Mouse (Mus musculus): ENCODE measurements around the gene Tmem121.

Tmem121 gene

GRCm38 (mm10) chr12:113185442-113186291, at the start of gene Tmem121:
Gene Tmem121 (plus strand): TSS chr12:113185930.
- peak; percentile 54 for DNase-seq

DNA sequence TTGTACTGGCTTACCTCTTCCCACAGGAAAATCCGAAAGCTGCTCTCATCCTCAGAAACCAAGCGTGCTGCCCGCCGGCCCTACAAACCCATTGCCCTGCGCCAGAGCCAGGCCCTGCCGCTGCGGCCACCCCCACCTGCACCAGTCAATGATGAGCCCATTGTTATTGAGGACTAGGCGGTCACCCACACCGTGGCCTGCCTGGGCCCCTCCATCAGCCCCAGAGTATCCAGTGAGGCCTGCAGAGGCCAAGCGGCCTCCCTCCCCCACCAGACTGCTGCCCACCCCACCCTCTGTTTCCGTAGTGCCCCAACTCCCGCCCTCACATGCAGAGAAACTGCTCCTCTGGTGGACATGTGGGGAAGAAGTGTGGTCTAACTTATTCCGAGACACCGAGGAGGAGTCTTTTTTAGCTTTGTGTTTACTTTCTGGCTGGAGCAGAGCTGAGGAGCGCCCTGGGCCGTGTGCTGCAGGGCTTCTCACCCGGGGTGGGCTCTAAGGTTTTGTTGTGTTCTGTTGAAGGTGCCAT, 49.2 kb upstream of the Tmem121 start:
- no peak for DNase-seq

DNA sequence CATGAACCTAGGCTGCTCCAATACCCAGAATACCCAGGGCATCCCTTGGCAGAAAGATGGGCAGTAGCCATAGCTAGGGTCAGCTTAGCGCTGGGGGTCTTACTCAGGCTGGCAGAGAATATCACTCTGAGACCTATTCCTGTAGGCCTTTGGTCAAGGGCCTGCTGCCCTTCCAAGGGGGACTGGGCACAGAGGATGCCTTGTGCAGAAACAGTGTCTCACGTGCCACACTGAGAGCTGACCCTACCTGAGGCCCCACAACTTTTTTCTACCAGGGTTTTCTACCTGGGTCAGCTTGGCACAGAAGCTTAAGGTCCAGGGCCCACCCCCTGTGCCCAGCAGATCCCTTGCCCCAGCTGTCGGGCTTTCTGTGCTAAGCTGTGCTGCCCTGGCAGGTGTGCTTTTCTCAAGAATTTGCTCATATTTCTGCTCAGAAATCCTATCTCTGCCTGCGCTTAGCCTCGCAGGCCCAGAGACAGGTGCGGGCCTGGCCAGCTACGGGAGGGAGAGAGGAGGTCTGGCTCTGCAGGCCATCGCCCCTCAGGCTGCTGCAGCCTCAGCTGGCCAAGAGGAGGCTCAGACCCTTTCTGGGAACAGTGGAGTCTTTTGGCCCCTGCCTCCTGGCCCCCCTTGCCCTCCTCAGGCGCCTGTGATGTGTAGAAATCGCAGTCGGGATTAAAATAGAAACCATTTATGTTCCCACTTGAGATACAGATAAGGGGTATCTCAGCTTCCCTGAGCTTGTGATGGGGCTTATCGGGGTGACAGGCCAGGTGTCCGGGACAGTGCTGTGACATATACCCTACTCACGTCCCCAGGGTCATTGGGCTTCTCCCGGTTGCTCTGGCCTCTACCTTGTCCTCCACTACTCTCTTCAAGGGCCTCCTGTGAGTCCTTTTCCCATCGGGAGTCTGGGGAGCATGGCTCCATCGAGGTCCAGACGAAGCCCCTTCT, 48.2 kb upstream of the Tmem121 start:
- no peak for DNase-seq

DNA sequence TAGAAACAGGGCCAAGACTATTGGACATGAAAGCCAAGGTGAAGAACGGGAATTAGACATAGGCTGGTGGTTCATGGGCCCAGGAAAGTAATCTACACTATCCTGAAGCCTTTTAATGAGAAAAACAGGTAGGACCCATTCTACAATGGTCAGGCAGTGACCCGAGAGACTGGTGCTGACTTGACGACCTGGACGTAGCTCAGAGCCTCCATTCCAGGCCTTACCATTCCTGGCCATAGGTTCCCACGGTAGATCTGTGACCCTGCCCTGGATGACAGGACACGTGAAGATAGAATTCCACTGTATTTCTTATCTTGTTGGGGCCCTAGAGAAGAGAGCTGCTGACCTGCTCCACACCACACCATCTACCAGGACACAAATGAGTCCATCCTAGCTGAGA, 47.4 kb upstream of the Tmem121 start:
- no peak for DNase-seq

GRCm38 (mm10) chr12:113138901-113139864, 46.5 kb upstream of the Tmem121 start:
- no peak for DNase-seq

DNA sequence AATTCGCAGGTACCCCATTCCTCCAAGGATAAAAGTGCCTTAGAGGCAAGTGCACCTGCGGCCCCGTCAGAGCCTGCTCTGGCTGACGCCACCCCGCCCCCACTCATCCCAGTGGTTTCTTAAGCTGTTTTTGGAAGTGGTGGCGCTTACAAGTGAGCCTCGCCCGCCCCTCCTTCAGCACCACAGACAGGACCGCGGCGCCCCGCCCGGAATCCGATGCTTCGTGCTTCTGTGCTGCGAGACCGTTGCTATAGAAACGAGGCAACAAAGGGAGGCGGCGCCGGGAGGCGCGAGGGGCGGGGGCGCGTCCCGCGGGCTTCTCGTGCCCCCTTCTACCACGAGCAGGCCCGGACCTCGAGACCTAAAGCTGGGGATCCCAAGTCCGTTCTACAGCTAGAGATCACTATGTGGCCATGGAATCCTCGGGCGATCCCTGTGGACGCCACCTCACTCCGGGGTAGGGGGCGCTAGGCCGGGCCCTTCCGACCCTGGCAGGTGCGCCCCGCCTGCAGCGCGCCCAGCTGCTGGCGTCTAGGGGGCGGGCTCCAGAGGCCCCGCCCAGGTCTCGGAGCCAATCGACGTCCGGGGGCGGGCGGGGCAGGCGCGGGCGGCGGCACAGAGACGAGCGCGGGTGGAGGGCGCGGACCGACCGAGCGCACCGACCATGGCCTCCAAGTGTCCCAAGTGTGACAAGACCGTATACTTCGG, 45.7 kb upstream of the Tmem121 start, which contains the start of gene Crip2:
Gene Crip2 (plus strand): TSS at position 329 of the 708 bp plus-strand sequence.
- DNase-seq = peak; percentile 94

DNA sequence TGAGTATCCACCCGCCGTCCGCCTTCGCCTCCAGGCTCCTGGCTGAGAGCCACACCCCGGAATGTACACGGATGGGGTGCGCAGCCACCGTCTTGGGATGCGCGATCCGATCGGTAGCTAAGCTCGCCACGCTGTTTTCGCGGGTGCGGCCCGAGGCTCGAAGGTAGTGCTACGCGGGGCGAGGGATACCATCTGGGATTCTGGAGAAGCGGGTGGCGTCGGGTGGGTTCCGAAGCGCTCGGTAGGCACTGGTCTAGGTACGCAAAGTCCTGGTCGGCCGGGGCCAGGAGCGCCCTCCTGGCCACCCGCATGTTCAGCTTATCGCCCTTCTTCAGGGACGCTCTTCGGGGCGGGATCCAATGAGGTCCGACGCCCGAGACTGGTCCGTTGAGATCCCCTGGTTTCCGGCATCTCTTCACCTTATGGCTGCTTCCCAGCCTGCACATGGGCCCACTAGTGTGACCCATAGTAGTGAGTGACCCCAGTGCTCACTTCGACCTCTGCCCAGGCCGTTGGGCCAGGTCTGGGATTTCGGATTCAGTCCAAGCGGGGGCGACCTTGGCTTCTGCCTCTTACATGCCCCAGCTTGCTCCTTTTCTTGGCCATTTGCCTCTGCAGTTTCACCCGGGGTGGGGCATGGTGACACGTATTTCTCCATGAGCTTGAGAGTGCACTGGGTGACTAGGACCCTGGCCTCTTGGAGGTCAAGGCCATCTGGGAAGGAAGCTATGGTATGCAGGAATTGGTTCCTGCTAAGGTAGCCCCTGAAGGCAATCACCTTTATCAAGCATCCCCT, 44.9 kb upstream of the Tmem121 start:
- DNase-seq = no peak

DNA sequence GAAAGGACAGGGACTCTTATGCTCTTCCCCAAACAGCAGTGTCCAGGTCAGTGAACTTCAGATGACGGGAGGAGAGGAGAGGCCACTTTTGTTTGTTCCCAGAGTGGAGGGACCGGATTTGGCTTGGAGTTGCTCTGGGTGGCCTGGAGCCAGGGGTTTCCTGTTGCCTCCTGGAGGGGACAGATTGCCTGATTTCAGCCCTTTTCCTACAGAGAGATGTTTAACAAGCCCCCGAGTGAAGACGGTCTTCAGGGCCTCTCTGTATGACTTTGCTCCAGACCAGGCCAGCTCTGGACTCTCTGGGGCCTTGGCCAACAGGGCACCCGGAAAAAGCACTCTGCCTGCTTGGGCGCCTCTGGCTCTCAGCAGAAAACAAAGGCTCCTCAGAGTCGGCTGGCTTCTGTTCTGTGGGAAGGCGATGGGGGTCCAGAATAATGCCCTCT, 44.2 kb upstream of the Tmem121 start:
- DNase-seq = no peak

- no peak for DNase-seq
Observed at GRCm38 (mm10) chr12:113142021-113142975, 43.4 kb upstream of the Tmem121 start.

- DNase-seq = no peak
Observed at GRCm38 (mm10) chr12:113143164-113143563, 42.6 kb upstream of the Tmem121 start.

DNA sequence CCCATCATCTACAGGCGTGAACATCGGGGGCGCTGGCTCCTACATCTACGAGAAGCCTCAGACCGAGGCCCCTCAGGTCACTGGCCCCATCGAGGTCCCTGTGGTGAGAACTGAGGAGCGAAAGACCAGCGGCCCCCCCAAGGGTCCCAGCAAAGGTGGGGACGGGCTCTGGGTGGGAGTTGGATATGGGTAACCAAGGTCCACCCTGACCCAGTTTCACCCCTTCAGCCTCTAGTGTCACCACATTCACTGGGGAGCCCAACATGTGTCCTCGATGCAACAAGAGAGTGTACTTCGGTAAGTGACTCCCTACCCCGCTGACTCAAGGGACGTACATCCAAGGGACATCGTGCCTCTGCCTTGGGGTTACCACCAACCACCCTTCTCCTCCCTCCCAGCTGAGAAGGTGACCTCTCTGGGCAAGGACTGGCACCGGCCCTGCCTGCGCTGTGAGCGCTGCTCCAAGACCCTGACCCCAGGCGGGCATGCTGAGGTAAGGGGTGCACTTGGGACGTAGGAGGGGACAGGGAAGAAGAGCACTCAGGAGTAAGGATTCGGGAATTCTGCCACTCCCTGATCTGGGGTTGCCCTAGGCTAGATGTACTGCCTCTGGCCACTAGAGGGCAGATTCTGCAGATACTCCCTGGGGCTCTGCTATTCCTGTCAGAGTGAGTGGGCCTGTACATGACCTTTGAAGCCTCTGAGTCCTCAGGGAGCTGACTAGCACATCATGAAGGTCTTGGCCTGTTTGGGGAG, 41.6 kb upstream of the Tmem121 start:
- DNase-seq = peak; percentile 63

GRCm38 (mm10) chr12:113144886-113145285, 40.8 kb upstream of the Tmem121 start:
- DNase-seq = no peak

DNA sequence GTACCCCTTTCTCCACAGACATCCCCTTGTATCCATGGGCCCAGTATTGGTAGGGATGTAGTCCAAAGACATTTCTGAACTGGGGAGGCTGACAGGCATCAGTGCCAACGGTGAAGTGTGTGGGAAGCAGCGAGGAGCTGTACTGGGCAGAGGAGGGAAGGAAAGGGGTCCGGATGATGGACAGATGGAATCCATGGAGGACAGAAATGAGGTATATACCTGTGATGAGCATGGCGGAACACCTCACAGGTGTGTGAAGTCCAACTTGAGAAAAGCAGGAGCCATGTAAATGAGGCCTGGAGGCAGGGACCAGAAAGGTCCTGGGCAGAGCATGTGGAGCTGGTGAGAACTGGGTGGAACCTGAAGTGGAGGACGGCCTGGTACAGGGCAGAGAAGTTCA, 40.1 kb upstream of the Tmem121 start:
- no peak for DNase-seq

GRCm38 (mm10) chr12:113146112-113147057, 39.3 kb upstream of the Tmem121 start, which contains the start of gene Crip1:
Gene Crip1 (plus strand): TSS chr12:113146316.
- peak; percentile 91 for DNase-seq

GRCm38 (mm10) chr12:113147481-113147880, 38.2 kb upstream of the Tmem121 start:
- no peak for DNase-seq

DNA sequence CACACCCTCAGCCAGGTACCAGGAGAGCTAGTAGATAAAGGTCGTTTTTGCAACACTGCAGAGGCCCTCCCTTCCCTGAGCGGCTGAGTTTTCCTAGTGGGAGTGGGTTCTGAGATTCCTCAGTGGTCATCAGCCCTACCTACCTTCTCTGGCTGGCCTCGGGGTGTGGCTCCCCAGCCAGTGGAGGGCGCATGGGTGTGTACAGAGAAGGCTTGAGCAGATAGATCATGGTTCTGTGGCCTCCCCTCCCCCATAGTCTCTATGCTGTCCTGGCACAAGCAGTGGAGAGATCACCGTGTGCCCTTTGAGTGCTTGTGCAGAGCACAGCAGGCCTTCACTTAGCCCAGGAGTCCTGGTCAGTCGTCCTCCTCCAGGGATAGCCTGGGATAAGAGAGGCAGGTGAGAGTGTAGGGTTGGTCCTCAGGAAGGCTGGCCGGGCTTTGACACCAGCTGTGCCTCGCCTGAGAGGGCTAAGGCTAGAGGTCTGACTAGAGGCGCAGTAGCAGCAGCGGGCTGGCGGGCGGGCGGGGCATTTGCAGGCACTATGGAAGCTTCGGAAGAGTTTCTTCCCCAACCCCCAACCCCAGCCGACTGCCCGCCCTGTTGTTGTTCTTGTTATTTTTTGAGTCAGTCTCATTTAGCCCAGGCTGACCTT, 37.2 kb upstream of the Tmem121 start:
- no peak for DNase-seq

- no peak for DNase-seq
Observed at GRCm38 (mm10) chr12:113149341-113149740, 36.4 kb upstream of the Tmem121 start.

All from thymus, postnatal 14 days (tissue).